Comparison of ENCODE assay signal across 10 mouse cellular contexts in the genomic region with DNA sequence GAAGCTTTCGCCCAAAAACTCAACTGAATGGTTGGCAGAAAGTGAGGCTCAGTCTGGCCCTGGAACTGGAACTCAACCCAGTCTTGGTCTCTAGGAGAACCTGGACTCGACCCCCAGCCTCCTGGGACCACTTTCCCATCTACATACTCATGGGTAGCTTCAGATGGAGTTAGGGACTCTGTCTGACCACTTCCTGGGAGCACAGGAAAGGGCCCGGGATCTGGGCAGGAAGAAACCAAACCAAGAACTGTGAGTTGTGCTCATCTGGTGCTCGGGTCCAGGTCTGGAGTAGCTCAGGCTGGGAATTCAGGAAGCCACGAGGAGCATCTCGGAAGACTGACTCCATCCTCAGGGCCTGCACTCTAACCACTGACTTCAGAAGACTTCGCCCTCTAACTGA. TPM values are rescaled to one million over a fixed set of nuclear protein-coding genes. Genes with fewer than 3 reads are reported as not detected.
DNase-seq lines count a peak whose midpoint lies in the region; ATAC-seq lines count a peak whose summit lies in the region.
"Had no signal": no experiment of that assay in that cellular context is flagged by ENCODE, and none has a peak within 500 bp of the region (broad histone marks: within the 10 kb centered on the region; RNA-seq: fewer than 3 reads in every experiment).

No protein-coding gene starts in this region.

- 74% methylated on average over 7 of the region's 7 CpGs for WGBS in heart, embryonic 12.5 days
- WGBS in hindbrain, embryonic 10.5 days: 90% methylated on average over 7 of the region's 7 CpGs
- 87% methylated on average over 7 of the region's 7 CpGs for WGBS in midbrain, embryonic 13.5 days

- 0 out of 2 replicates have a peak, but pooled peaks cover 4% of the 10 kb centered on the region for H3K27me3 ChIP-seq in heart, embryonic 12.5 days (replicated peaks)
- no peaks in the 10 kb centered on the region; the same call in 1 of the 2 replicates for H3K27me3 ChIP-seq in hindbrain, embryonic 10.5 days (ENCODE audit: insufficient read depth, poor library complexity, severe bottlenecking)
- no peaks in the 10 kb centered on the region for H3K27me3 ChIP-seq in midbrain, embryonic 13.5 days

- no peak overlapping the region for H3K27ac ChIP-seq in heart, embryonic 12.5 days (ENCODE audit: poor library complexity, severe bottlenecking)
- H3K27ac ChIP-seq in hindbrain, embryonic 10.5 days: 0 out of 2 replicates have a peak overlapping the region, but pooled peaks have one; percentile 99
- H3K27ac ChIP-seq in midbrain, embryonic 13.5 days: no peak overlapping the region

- H3K9ac ChIP-seq in heart, embryonic 12.5 days: peak overlapping the region; percentile 95; the same call in 1 of the 2 replicates
- peak overlapping the region; percentile 100 for H3K9ac ChIP-seq in midbrain, embryonic 13.5 days (replicated peaks)

- no peak for DNase-seq in heart, postnatal 36 days
- DNase-seq in cerebellum, postnatal 25 days: peak; percentile 32 to 50
- DNase-seq in hindbrain, embryonic 10.5 days (ENCODE audit: low spot score): no peak
- no peak for DNase-seq in gastrocnemius, postnatal 4 days (ENCODE audit: low spot score in 2 of 2)
- DNase-seq in left cerebral cortex, postnatal 36 days (ENCODE audit: low spot score in 2 of 2): no peak
- no peak for DNase-seq in layer of hippocampus, adult 18-20 months (ENCODE audit: low spot score in 2 of 2)

- no peak for ATAC-seq in heart, embryonic 12.5 days (ENCODE audit: insufficient number of reproducible peaks, low FRiP score)
- ATAC-seq in midbrain, embryonic 13.5 days: no peak

- no peaks in the 10 kb centered on the region for H3K9me3 ChIP-seq in heart, embryonic 12.5 days (replicated peaks)
- H3K9me3 ChIP-seq in hindbrain, embryonic 10.5 days: no peaks in the 10 kb centered on the region
- H3K9me3 ChIP-seq in midbrain, embryonic 13.5 days: no peaks in the 10 kb centered on the region

- peaks cover 63% of the 10 kb centered on the region for H3K4me1 ChIP-seq in heart, embryonic 12.5 days (replicated peaks)
- H3K4me1 ChIP-seq in hindbrain, embryonic 10.5 days (replicated peaks): peaks cover 79% of the 10 kb centered on the region
- peaks cover 70% of the 10 kb centered on the region for H3K4me1 ChIP-seq in midbrain, embryonic 13.5 days (replicated peaks)

- peak overlapping the region; percentile 76 for H3K4me3 ChIP-seq in heart, embryonic 12.5 days
- peak overlapping the region; percentile 97 for H3K4me3 ChIP-seq in hindbrain, embryonic 10.5 days
- peak overlapping the region; percentile 98 for H3K4me3 ChIP-seq in midbrain, embryonic 13.5 days (replicated peaks)

- H3K36me3 ChIP-seq in heart, embryonic 12.5 days: 0 out of 2 replicates have a peak, but pooled peaks cover 5% of the 10 kb centered on the region
- peaks cover 54% of the 10 kb centered on the region for H3K36me3 ChIP-seq in hindbrain, embryonic 10.5 days
- peaks cover 23% of the 10 kb centered on the region for H3K36me3 ChIP-seq in midbrain, embryonic 13.5 days

- intact Hi-C loops in heart, postnatal 36 days (cut with DNase I): loop anchor here (2.0 kb wide), 1 partner anchor 22 kb away; no protein-coding TSS in a partner anchor
- intact Hi-C loops in left cerebral cortex, postnatal 36 days (cut with DNase I): no loop called here

- H3K4me2 ChIP-seq in heart, embryonic 12.5 days: peak overlapping the region; percentile 92
- peak overlapping the region; percentile 100 for H3K4me2 ChIP-seq in midbrain, embryonic 13.5 days (replicated peaks)

RNA-seq across cellular contexts. Expression of a gene that starts 2.5 kb away (rescaled TPM):
- 4.5 and 5.2 TPM in 2 replicates for polyA plus RNA-seq in heart, embryonic 12.5 days (2016; fragmentation: Nextera tagmentation; extraction: Ambion mirVana)
- total RNA-seq in heart, postnatal 36 days (2021): 10 to 100 TPM; 11.5 to 13.4 TPM
- polyA plus RNA-seq in hindbrain, embryonic 10.5 days (2016; fragmentation: Nextera tagmentation; extraction: Ambion mirVana): 3.7 and 4.0 TPM in 2 replicates
- 6.2 and 6.4 TPM in 2 replicates for polyA plus RNA-seq in midbrain, embryonic 13.5 days (2015; fragmentation: Nextera tagmentation; extraction: Ambion mirVana)
- 10 to 100 TPM; 33.7 to 34.6 TPM for total RNA-seq in gastrocnemius, postnatal 4 days (2021)
- 10 to 100 TPM; 20.0 to 26.0 TPM for total RNA-seq in left cerebral cortex, postnatal 36 days (2021)
- total RNA-seq in layer of hippocampus, adult 18-20 months (2021): 10 to 100 TPM; 32.4 to 34.1 TPM

RNA-seq across cellular contexts. Expression of a gene that starts 10.3 kb away (rescaled TPM):
- polyA plus RNA-seq in heart, embryonic 12.5 days (2016; fragmentation: Nextera tagmentation; extraction: Ambion mirVana): not detected in 2 replicates
- not detected for total RNA-seq in heart, postnatal 36 days (2021)
- not detected in 2 replicates for polyA plus RNA-seq in hindbrain, embryonic 10.5 days (2016; fragmentation: Nextera tagmentation; extraction: Ambion mirVana)
- not detected in 2 replicates for polyA plus RNA-seq in midbrain, embryonic 13.5 days (2015; fragmentation: Nextera tagmentation; extraction: Ambion mirVana)
- not detected for total RNA-seq in gastrocnemius, postnatal 4 days (2021)
- total RNA-seq in left cerebral cortex, postnatal 36 days (2021): not detected
- not detected for total RNA-seq in layer of hippocampus, adult 18-20 months (2021)
- total RNA-seq: CH12.LX; left cerebral cortex, postnatal 10 days had no signal

RNA-seq across cellular contexts. Expression of a gene that starts 58.5 kb away (rescaled TPM):
- 17.2 and 18.0 TPM in 2 replicates for polyA plus RNA-seq in heart, embryonic 12.5 days (2016; fragmentation: Nextera tagmentation; extraction: Ambion mirVana)
- 10 to 100 TPM; 21.9 to 29.5 TPM for total RNA-seq in heart, postnatal 36 days (2021)
- 18.8 and 22.9 TPM in 2 replicates for polyA plus RNA-seq in hindbrain, embryonic 10.5 days (2016; fragmentation: Nextera tagmentation; extraction: Ambion mirVana)
- polyA plus RNA-seq in midbrain, embryonic 13.5 days (2015; fragmentation: Nextera tagmentation; extraction: Ambion mirVana): 10.9 and 12.1 TPM in 2 replicates
- total RNA-seq in gastrocnemius, postnatal 4 days (2021): 10 to 100 TPM; 23.4 to 23.6 TPM
- 10 to 100 TPM; 10.3 to 12.7 TPM for total RNA-seq in left cerebral cortex, postnatal 36 days (2021)
- 10 to 100 TPM; 11.9 to 12.1 TPM for total RNA-seq in layer of hippocampus, adult 18-20 months (2021)

Comparison
In these comparisons a context has a peak if more than half of its experiments do, and no peak if none do; other contexts are left out.
1. DNase-seq: peak in cerebellum, postnatal 25 days (2 of 2); none in heart, postnatal 36 days (0 of 2), hindbrain, embryonic 10.5 days (single experiment), gastrocnemius, postnatal 4 days (0 of 2), left cerebral cortex, postnatal 36 days (0 of 2) and layer of hippocampus, adult 18-20 months (0 of 2).
2. Peak in every context shown above with its lines, with median percentiles within 50 percentile points of each other: H3K4me3 ChIP-seq.